Mouse (Mus musculus): ENCODE data around the gene Bfsp2. TPM values are rescaled to one million over a fixed set of nuclear protein-coding genes. Genes with fewer than 3 reads are reported as not detected.

Gene Bfsp2
- polyA plus RNA-seq, 1 experiment from 2014 or later, result 2.4 TPM

- Histone ChIP-seq H3K27ac (replicated peaks; ENCODE audit: low read depth, low read length) (no peak overlapping the region), H3K9me3 (replicated peaks; ENCODE audit: control insufficient read depth, low read length) (no peaks in the 10 kb centered on the region), H3K4me3 (ENCODE audit: low read depth, low read length) (no peak overlapping the region), H3K4me1 (ENCODE audit: control insufficient read depth, insufficient read depth, low read length) (no peaks in the 10 kb centered on the region), H3K36me3 (replicated peaks; ENCODE audit: control insufficient read depth, insufficient read depth, low read depth, low read length) (no peaks in the 10 kb centered on the region), H3K4me2 (ENCODE audit: low read depth, low read length) (no peak overlapping the region), H3K27me3 (ENCODE audit: control insufficient read depth, insufficient read depth, low read length) (no peaks in the 10 kb centered on the region), H3K9ac (replicated peaks; ENCODE audit: low read length) (no peak overlapping the region)
- ATAC-seq (replicated peaks; ENCODE audit: insufficient number of reproducible peaks, low FRiP score, low TSS enrichment, low read depth) (peak; percentile 57; the same call in 1 of the 2 replicates), DNase-seq (ENCODE audit: low spot score) (peak; percentile 78)
- WGBS, result 31% methylated on average over 7 of the region's 7 CpGs
These were observed 14.3 kb upstream of the Bfsp2 start for GRCm38 (mm10) chr9:103494346-103495020.

GRCm38 (mm10) chr9:103491985-103492384 lies 11.8 kb upstream of the Bfsp2 start:
- ATAC-seq (replicated peaks; ENCODE audit: insufficient number of reproducible peaks, low FRiP score, low TSS enrichment, low read depth) (no peak), DNase-seq (ENCODE audit: low spot score) (no peak)
- 84% methylated on average over 8 of the region's 8 CpGs for WGBS
- H3K4me1 ChIP-seq (ENCODE audit: control insufficient read depth, insufficient read depth, low read length), result no peaks in the 10 kb centered on the region
- H3K4me2 ChIP-seq (ENCODE audit: low read depth, low read length), result no peak overlapping the region
- H3K4me3 ChIP-seq (ENCODE audit: low read depth, low read length), result no peak overlapping the region
- H3K36me3 ChIP-seq (replicated peaks; ENCODE audit: control insufficient read depth, insufficient read depth, low read depth, low read length), result no peaks in the 10 kb centered on the region
- no peaks in the 10 kb centered on the region for H3K27me3 ChIP-seq (ENCODE audit: control insufficient read depth, insufficient read depth, low read length)
- H3K9me3 ChIP-seq (replicated peaks; ENCODE audit: control insufficient read depth, low read length), result no peaks in the 10 kb centered on the region
- H3K27ac ChIP-seq (replicated peaks; ENCODE audit: low read depth, low read length), result no peak overlapping the region
- no peak overlapping the region for H3K9ac ChIP-seq (replicated peaks; ENCODE audit: low read length)

DNA sequence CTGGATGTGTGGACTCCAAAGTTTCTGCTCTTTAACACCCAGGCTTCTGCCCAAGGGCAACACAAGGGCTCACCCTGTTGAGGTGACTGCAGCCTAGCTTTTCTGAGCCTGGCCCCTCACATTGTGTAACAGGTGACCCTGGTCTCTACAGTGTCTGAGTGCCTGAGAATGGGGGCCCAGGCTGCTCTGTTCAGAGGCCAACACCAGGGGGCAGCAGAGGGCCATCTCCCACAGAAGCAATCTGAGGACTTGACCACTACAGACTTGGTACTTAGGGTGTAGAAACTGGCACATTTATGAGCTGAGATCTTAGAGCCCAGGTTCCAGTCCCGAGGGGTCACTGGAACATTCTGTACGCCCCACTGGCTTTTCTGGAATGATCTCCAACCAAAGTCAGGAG lies 10.2 kb upstream of the Bfsp2 start:
- H3K9me3 ChIP-seq (replicated peaks; ENCODE audit: control insufficient read depth, low read length), result no peaks in the 10 kb centered on the region
- DNase-seq (ENCODE audit: low spot score) (peak; percentile 80), ATAC-seq (replicated peaks; ENCODE audit: insufficient number of reproducible peaks, low FRiP score, low TSS enrichment, low read depth) (peak; percentile 71)
- H3K4me3 ChIP-seq (ENCODE audit: low read depth, low read length), result no peak overlapping the region
- H3K9ac ChIP-seq (replicated peaks; ENCODE audit: low read length), result no peak overlapping the region
- no peaks in the 10 kb centered on the region for H3K27me3 ChIP-seq (ENCODE audit: control insufficient read depth, insufficient read depth, low read length)
- no peaks in the 10 kb centered on the region; the same call in 1 of the 2 replicates for H3K4me1 ChIP-seq (ENCODE audit: control insufficient read depth, insufficient read depth, low read length)
- no peaks in the 10 kb centered on the region for H3K36me3 ChIP-seq (replicated peaks; ENCODE audit: control insufficient read depth, insufficient read depth, low read depth, low read length)
- no peak overlapping the region for H3K27ac ChIP-seq (replicated peaks; ENCODE audit: low read depth, low read length)
- WGBS, result 14% methylated on average over 2 of the region's 2 CpGs
- no peak overlapping the region for H3K4me2 ChIP-seq (ENCODE audit: low read depth, low read length)

- no peaks in the 10 kb centered on the region for H3K36me3 ChIP-seq (replicated peaks; ENCODE audit: control insufficient read depth, insufficient read depth, low read depth, low read length)
- 80% methylated on average over 4 of the region's 4 CpGs for WGBS
- H3K27ac ChIP-seq (replicated peaks; ENCODE audit: low read depth, low read length), result no peak overlapping the region
- H3K4me1 ChIP-seq (ENCODE audit: control insufficient read depth, insufficient read depth, low read length), result no peaks in the 10 kb centered on the region; the same call in none of the 2 replicates
- ATAC-seq (replicated peaks; ENCODE audit: insufficient number of reproducible peaks, low FRiP score, low TSS enrichment, low read depth) (no peak), DNase-seq (ENCODE audit: low spot score) (no peak)
- no peaks in the 10 kb centered on the region for H3K9me3 ChIP-seq (replicated peaks; ENCODE audit: control insufficient read depth, low read length)
- H3K9ac ChIP-seq (replicated peaks; ENCODE audit: low read length), result no peak overlapping the region
- H3K27me3 ChIP-seq (ENCODE audit: control insufficient read depth, insufficient read depth, low read length), result no peaks in the 10 kb centered on the region
- H3K4me3 ChIP-seq (ENCODE audit: low read depth, low read length), result no peak overlapping the region
- H3K4me2 ChIP-seq (ENCODE audit: low read depth, low read length), result no peak overlapping the region
These were observed 9.7 kb upstream of the Bfsp2 start for GRCm38 (mm10) chr9:103489883-103490282.

DNA sequence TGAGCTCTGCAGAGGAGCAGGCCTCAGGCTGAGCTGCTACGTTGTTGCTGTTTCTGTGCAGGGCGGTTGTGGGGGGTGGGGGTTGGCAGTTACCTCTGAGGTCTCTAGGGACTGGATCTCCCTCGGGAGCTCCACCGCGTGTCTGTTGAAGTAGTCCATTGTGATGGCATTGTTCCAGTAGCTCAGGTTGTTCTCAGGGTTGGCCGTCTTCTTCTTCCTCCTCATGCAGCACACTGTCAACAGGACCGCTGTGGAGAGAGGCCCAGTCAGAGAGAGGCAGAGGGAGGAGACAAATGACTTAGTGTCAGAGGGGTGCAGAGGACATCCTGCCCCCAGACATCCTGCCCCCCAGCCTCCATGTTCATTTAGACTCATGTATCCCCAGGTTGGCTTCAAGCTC lies 8.9 kb upstream of the Bfsp2 start:
- Histone ChIP-seq H3K27me3 (ENCODE audit: control insufficient read depth, insufficient read depth, low read length) (no peaks in the 10 kb centered on the region), H3K27ac (replicated peaks; ENCODE audit: low read depth, low read length) (no peak overlapping the region), H3K36me3 (replicated peaks; ENCODE audit: control insufficient read depth, insufficient read depth, low read depth, low read length) (no peaks in the 10 kb centered on the region), H3K9ac (replicated peaks; ENCODE audit: low read length) (0 out of 2 replicates have a peak overlapping the region, but pooled peaks have one; percentile 28), H3K4me1 (ENCODE audit: control insufficient read depth, insufficient read depth, low read length) (no peaks in the 10 kb centered on the region; the same call in none of the 2 replicates), H3K4me3 (ENCODE audit: low read depth, low read length) (no peak overlapping the region), H3K9me3 (replicated peaks; ENCODE audit: control insufficient read depth, low read length) (no peaks in the 10 kb centered on the region), H3K4me2 (ENCODE audit: low read depth, low read length) (no peak overlapping the region)
- DNase-seq (ENCODE audit: low spot score) (no peak), ATAC-seq (replicated peaks; ENCODE audit: insufficient number of reproducible peaks, low FRiP score, low TSS enrichment, low read depth) (no peak)
- WGBS, result 60% methylated on average over 7 of the region's 7 CpGs

- Histone ChIP-seq H3K27ac (replicated peaks; ENCODE audit: low read depth, low read length) (no peak overlapping the region), H3K4me2 (ENCODE audit: low read depth, low read length) (no peak overlapping the region), H3K4me1 (ENCODE audit: control insufficient read depth, insufficient read depth, low read length) (no peaks in the 10 kb centered on the region; the same call in none of the 2 replicates), H3K4me3 (ENCODE audit: low read depth, low read length) (no peak overlapping the region), H3K27me3 (ENCODE audit: control insufficient read depth, insufficient read depth, low read length) (no peaks in the 10 kb centered on the region), H3K9ac (replicated peaks; ENCODE audit: low read length) (no peak overlapping the region), H3K36me3 (replicated peaks; ENCODE audit: control insufficient read depth, insufficient read depth, low read depth, low read length) (no peaks in the 10 kb centered on the region), H3K9me3 (replicated peaks; ENCODE audit: control insufficient read depth, low read length) (no peaks in the 10 kb centered on the region)
- ATAC-seq (replicated peaks; ENCODE audit: insufficient number of reproducible peaks, low FRiP score, low TSS enrichment, low read depth), result no peak
- no peak for DNase-seq (ENCODE audit: low spot score)
- 81% methylated on average over 6 of the region's 6 CpGs for WGBS
These were observed 6.0 kb upstream of the Bfsp2 start for GRCm38 (mm10) chr9:103486262-103486661.

- DNase-seq (ENCODE audit: low spot score), result peak; percentile 27
- Histone ChIP-seq H3K4me1 (ENCODE audit: control insufficient read depth, insufficient read depth, low read length) (peaks cover 4% of the 10 kb centered on the region), H3K9me3 (replicated peaks; ENCODE audit: control insufficient read depth, low read length) (no peaks in the 10 kb centered on the region), H3K4me3 (ENCODE audit: low read depth, low read length) (no peak overlapping the region), H3K4me2 (ENCODE audit: low read depth, low read length) (no peak overlapping the region), H3K36me3 (replicated peaks; ENCODE audit: control insufficient read depth, insufficient read depth, low read depth, low read length) (no peaks in the 10 kb centered on the region), H3K27ac (replicated peaks; ENCODE audit: low read depth, low read length) (no peak overlapping the region), H3K9ac (replicated peaks; ENCODE audit: low read length) (no peak overlapping the region; the same call in 1 of the 2 replicates), H3K27me3 (ENCODE audit: control insufficient read depth, insufficient read depth, low read length) (no peaks in the 10 kb centered on the region)
- ATAC-seq (replicated peaks; ENCODE audit: insufficient number of reproducible peaks, low FRiP score, low TSS enrichment, low read depth), result no peak
- 18% methylated on average over 8 of the region's 8 CpGs for WGBS
These were observed 5.4 kb upstream of the Bfsp2 start for GRCm38 (mm10) chr9:103485606-103486005.

- Histone ChIP-seq H3K9me3 (replicated peaks; ENCODE audit: control insufficient read depth, low read length) (no peaks in the 10 kb centered on the region), H3K4me2 (ENCODE audit: low read depth, low read length) (no peak overlapping the region), H3K27ac (replicated peaks; ENCODE audit: low read depth, low read length) (no peak overlapping the region), H3K4me1 (ENCODE audit: control insufficient read depth, insufficient read depth, low read length) (peaks cover 4% of the 10 kb centered on the region), H3K9ac (replicated peaks; ENCODE audit: low read length) (no peak overlapping the region), H3K27me3 (ENCODE audit: control insufficient read depth, insufficient read depth, low read length) (no peaks in the 10 kb centered on the region), H3K4me3 (ENCODE audit: low read depth, low read length) (no peak overlapping the region), H3K36me3 (replicated peaks; ENCODE audit: control insufficient read depth, insufficient read depth, low read depth, low read length) (no peaks in the 10 kb centered on the region)
- peak; percentile 41; the same call in 1 of the 2 replicates for ATAC-seq (replicated peaks; ENCODE audit: insufficient number of reproducible peaks, low FRiP score, low TSS enrichment, low read depth)
- WGBS, result 41% methylated on average over 8 of the region's 8 CpGs
- DNase-seq (ENCODE audit: low spot score), result no peak
These were observed 492 bp upstream of the Bfsp2 start for GRCm38 (mm10) chr9:103480603-103481220.

Measured in embryonic facial prominence, embryonic 11.5 days (tissue).